Mouse (Mus musculus) spleen, adult 12 weeks (tissue): Measurements from ENCODE around the gene Dnase2a.
A peak's percentile ranks its signal among the peaks of the same experiment; 100 is the strongest.

Source experiments
- DNase-seq: peaks from one replicate; pipeline ENCODE4 v3.0.0; 2022; ENCODE audit warnings: low spot score

The Dnase2a gene

GRCm38 (mm10) chr8:84970135-84970790, 61.9 kb downstream of the Dnase2a start:
- no peak for DNase-seq

- peak; percentile 72 for DNase-seq
Measured at GRCm38 (mm10) chr8:84970913-84971312, 62.6 kb downstream of the Dnase2a start.
